Mouse (Mus musculus) erythroblast, embryonic 14.5 days (primary cell): Measurements from ENCODE around the gene Wls.

ENCODE experiments used
- GATA1 ChIP-seq: IDR thresholded peaks from 2 replicates; pipeline ENCODE4 v1.6.1; 2012; ENCODE audit warnings: low read length, inconsistent platforms, mixed read lengths
- TAL1 ChIP-seq: IDR thresholded peaks from 3 replicates; pipeline ENCODE4 v1.6.1; 2012; ENCODE audit warnings: low read length, inconsistent platforms, mixed read lengths

- TF ChIP-seq GATA1 (no peak), TAL1 (no peak)
Observed at GRCm38 (mm10) chr3:159890176-159891056, 50.9 kb downstream of the Wls start.
